Mouse (Mus musculus) embryo, embryonic 11.5 days (tissue): ENCODE data around the gene Olfr64.
A peak's percentile ranks its signal among the peaks of the same experiment; 100 is the strongest.

Source experiments
- DNase-seq: peaks from one replicate; pipeline ENCODE4 v3.0.0-alpha.2; 2012; ENCODE audit warnings: low read depth, low spot score

The Olfr64 gene

DNA sequence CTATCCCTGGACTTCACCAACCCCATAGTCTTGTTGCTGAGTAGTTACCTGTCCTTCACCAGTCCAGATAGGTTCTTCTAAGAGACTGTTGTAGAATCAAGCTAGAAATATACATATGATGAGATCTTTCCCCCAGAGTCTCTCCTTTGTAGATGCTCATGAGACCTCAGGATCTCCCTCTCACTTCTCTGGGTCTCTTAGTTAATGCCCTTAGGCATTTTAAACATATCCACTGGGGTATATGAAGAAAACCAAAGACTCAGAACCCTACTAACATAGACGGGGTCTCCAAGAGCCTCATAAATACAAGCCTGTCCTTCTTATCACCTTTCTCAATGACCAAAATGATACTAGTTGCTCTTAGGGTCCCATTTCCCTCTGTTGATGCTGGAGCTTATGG is at the start of gene Olfr64:
Gene Olfr64 (minus strand): TSS at position 101 of the 400 bp plus-strand sequence.
- no peak for DNase-seq

DNA sequence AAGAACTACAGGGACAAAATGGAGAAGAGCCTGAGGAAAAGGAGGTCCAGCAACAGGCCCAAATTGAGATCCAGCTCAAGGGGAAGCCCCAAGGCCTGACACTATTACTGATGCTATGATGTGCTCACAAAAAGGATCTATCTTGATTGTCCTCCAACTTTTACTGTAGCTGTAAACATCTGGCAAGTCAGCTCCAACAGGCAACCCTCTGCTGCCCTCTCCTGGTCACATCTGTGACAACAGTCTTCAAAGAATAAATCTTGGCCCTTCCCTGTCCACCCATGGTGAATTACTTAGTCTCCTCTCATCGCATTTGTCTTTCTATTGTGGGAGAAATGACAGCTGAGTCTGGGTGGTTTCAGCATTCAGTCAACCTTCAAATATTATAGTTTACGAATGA is 48.4 kb upstream of the Olfr64 start:
- DNase-seq, result peak; percentile 37

DNA sequence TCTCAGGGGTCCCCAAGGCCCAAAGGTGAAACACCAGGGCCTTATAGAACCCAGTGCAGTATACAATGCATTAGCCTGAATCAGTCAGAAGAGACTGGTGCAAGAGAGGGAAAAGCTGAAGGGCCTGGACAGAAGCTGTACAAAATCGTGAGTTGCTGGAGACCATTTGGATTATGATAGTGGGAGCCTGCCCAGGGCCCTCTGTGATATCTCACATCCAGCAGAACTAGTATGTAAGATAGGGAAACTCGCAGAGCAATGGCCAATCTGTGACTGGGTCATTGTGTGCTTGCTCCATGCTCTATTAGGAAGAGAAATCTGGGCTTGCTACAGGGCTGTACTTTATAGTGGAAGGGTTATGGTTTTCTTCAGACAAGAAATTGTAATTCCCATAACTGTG is 40.0 kb upstream of the Olfr64 start, which contains the start of gene Olfr632:
Gene Olfr632 (plus strand): TSS at position 84 of the 400 bp plus-strand sequence.
- no peak for DNase-seq

DNA sequence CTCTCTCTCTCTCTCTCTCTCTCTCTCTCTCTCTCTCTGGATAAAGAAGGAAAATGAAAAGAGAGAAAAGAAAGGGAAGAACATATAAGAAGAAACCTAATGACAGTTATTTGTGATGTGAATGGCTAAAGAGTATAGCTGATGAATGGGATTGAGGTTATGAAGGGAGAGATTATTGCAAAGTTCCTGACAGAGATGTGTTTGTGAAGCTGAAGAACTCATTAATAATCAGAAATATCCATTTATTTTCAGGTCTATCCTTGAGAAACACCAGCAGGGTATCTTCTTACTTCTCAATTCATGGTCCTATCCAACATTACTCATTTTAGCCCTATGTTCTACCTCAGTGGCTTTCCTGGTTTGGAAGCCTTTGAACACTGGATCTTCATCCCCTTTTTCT is 34.2 kb upstream of the Olfr64 start, which contains the start of gene Olfr631:
Gene Olfr631 (plus strand): TSS at position 301 of the 400 bp plus-strand sequence.
- DNase-seq, result no peak

DNA sequence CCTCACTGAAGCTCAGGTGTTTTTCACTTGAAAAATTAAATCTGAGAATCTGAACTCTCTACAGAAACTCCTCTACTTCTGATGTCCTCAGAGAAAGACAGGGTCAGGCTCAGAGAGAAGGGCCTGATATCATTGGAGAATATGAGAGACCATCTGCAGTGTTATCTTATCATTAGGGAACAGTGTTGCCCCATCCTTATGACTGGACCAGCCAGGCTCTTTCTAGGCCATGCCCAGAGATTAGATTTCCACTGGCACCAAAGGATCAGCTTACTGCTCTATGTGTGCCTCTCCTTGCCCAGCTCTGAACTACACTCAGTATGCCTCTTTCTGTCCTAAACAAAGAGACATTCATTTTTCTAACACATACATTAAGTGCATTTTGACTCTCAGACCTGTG is 21.1 kb upstream of the Olfr64 start:
- DNase-seq, result no peak

DNA sequence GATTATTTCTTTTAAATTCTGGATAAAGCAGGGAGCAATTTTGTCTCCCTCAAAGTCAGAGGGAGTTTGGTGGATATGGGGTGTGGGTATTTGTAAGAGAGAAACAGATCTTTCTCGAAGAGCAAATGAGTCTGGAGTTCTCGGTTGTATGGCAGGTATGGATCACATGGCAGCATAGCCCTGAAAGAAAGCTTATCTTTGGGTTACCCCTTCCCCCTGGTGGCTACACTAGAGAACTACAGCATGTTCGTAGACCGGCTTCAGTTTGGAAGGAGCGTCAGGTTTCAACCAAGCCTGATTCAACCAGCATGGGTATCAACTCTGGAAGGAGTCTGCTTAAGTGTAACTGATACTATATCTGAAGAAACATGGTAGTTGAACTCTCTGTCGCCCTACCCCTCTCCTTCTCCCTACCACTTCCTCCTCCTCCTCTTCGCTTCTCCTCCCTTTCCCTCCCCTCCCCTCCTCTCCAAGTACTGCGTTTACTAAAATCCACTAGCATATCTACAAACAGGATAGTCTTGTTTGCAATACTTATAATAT is 18.8 kb upstream of the Olfr64 start:
- peak; percentile 9 for DNase-seq

DNA sequence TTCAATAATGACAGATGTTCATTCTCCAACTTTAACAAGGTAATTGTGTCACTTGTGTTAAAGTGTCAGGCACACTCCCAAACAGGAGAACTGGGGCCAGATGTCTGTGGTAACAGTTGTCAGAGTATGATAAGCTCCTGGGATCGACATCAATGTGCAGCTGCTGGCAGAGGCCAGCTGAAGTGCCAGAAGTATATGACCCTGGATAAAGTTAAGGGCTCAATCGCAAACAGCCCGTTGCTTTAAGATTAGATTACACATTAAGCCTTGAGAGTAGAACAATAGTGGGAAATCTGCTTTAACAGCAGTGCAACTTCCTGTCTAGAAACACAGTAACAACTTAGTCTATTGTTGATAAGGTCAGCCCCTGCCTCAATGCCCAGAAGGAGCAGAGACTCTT is 15.8 kb upstream of the Olfr64 start:
- peak; percentile 8 for DNase-seq

DNA sequence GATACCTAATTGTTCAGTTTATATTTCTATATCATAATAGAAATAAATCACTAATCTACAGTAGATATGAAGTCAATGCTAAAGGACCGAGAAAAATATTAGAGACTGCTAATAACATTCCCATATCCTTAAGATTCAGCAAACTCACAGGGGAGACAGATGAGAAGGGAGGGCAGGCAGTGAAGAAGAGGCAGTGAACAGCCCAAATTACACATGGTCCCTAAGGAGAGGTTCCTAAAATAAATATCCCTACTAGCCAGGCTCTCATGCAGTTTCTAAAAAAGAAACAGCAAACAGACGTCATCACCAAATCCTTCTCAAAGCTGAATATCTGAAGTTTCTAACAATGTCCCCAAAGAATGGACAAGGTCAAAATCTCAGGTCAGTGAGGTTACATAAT is 8.9 kb upstream of the Olfr64 start, which contains the start of gene Olfr65:
Gene Olfr65 (plus strand): TSS at position 301 of the 400 bp plus-strand sequence.
- DNase-seq, result no peak

DNA sequence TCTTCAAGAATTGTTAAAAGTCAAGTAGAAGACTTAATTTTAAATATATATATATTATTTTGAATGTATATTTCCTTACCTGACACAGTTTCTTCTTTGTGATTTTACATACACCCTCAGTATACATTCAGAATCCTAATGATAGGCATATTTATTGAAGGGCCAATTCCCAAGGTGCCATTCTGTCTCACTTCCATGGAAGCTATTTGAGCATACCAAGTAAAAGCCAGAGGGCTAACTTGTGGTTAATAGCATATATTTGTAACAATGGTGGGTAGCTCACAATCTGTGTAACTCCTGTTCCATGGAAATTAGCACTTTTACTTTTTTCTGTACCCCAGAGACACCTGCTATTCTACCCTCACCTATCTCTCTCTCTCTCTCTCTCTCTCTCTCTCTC is 8.1 kb downstream of the Olfr64 start, which contains the start of gene Olfr66:
Gene Olfr66 (minus strand): TSS at position 101 of the 400 bp plus-strand sequence.
- no peak for DNase-seq

DNA sequence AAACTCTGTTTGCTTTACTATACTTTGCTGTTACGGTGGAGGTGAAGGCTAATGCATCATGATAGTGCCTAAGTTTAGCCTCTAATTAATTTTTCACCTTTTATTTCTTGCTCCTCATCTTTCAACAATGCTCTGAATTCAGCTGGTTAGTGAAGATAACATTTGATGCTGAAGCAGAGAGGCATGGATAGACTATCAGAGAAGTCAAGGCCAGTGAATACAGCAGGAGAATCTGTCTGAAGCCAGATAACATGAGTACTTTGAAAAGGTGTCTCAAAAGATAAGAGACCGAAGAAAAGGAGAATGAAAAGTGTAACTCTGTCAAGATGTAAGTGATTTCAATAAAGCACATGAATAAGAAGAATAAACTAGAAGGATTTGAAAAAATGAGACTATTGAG is 17.2 kb downstream of the Olfr64 start:
- DNase-seq, result no peak

DNA sequence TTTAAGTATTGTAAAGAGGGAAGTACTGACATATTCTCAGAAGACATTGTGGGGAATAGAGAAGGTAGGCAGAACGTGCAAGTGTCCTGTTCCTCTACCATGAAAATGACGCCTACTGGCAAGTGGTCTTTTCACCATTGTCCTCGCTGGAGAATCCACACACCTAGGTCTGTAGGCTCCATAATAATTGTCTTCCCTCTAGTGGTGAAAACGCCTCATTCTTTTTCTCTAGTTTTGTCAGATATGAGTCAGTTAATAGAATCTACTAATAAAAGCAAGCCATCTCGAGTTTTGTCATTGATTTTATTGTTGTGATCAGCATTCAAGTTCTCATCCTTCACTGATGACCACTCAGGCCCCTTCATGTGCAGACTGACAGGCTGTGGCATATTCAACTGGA is 19.8 kb downstream of the Olfr64 start:
- DNase-seq, result no peak

DNA sequence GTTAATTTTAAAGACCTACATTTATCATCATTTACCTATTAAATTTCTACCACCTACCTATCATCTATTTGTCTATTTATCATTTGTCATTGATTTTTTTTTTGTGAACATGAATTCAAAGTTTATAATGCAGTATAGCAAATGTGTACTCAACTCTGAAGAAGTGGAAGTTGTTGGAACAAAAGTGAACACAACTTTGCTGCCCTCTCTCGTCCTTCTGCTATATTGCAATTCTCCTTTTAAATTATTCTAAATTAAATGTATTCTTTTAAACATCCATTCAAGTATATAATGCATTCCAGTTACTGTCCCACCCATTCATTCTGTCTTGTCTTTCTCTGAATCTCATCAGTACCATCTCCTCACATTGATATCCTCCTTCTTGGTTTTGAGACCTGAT is 21.2 kb downstream of the Olfr64 start:
- no peak for DNase-seq

DNA sequence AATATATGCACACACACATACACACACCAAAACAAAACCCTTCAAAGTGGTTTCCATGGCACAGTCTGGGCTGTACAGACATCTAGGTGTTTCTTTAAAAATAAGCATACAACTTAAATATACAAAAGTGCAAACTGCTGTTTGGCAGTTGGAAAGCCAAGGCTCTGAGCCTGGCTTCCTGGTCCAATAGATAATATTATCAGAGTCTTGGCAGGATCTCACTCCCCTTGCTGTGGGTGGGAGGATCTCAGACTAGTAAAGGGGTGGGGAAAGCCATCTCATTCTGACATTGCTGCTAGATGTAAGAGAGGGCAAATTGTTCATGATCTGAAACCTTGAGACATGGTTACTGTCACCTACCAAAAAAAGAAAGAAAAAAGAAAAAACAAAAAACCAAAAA is 23.6 kb downstream of the Olfr64 start:
- no peak for DNase-seq

DNA sequence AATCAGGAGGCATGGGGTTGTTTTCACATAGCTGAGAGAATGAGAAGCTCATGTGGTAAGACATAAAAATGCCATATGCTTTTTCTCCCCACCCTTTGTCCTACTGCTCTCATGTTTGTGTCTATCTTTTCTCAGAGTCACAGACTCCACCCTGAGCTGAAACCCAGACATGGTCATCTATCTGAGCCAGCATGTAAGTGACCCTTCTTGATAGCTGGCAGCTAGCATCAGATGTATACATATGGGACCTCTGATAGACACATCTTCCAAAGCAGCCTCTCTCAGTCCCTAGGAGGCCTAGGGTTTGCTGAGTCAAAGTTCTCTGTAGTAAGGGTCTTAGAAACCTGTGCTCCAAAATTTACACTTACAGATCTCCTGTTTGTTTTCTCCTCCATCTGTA is 28.6 kb downstream of the Olfr64 start:
- DNase-seq, result no peak

DNA sequence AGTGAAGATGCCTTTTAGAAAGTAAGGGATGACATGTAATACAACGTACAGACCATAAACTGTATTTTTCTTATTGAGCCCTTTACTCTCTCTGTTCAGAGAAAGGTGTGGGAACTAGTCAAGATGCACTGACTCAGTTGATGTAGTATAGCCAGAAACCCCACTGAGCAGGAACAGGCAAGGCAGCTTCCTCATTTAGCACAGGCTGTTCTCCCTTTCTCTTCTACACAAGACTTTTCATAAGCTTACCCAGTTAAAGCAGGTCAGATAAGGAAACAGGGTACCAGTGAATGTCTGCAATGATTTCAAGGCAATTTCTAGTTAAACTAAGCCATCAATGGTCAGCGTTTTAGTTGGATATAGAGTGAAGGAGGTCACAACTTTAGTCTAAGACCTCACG is 32.8 kb downstream of the Olfr64 start:
- no peak for DNase-seq

DNA sequence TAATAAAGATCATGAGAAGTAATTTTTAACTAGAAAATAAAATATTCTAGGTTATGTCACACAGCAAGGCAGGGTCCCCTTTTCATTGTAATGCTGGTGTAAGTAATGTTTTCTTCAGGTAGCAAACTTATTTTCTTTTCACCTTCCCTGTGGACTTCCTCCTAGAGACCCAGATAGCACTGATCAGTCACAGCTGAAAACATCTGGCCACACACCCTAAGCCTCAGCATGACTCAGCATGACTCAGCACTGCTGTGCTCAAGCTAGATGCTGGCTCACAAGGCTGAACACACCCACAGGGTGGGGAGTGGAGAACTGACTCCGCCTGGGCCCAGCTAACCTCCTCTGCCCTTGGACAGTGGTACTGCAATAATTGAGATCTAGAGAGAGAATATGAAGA is 33.4 kb downstream of the Olfr64 start:
- no peak for DNase-seq

DNA sequence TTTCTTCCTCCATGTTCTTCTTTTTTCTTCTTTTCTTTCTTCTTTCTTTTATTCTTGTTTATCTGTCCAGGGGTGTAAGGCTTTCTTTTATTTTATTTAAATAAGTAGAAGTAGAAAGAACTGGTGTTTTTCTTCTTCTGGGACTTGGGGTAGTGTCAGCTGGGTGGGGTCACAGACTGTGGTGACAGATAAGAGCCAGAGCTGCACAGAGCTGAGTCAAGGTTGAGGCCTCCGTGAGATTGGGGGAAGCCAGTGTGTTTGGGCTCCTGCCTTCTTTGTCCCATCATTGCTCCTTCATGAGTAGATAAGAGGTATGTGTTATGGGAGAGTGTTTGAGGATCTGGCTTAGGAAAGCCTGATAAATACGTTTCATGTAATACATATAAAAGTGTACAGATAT is 35.2 kb downstream of the Olfr64 start:
- no peak for DNase-seq

DNA sequence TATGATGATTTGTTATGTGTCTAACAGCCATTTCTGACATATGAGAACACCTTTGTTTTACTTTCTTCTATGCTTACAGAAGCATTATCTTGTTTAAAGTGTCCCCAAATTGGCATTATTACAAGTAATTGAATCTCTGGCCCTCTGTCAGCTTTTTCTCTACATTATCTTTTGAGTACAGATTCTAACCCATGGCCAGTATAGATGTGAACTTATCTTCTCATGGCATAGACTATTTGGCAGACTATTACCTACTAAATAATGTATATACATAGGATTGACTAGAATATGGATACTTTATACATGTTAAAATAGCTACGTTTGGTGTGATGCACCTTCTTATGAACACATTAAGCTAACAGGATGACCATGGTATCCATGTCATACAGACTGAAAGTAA is 39.6 kb downstream of the Olfr64 start:
- no peak for DNase-seq

DNA sequence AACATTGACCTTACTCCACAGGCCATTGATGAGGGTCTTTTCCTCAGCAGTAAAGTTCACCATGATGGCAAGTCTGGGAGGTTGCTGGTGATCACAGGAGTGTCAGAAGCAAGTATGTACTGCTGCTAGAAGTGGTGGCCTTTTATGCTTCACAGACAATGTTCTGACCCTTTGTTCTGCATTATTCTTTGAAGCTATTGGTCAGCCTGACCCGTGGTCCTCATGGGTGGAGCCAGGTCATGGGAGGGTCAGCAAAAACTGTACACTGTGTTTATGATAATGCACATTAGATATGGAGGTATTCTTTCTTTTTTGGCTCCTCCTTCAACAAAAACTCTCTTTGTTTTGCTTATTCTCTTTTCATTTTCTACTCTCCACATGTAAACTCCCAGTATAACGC is 41.2 kb downstream of the Olfr64 start, which contains the start of gene Hbb-y:
Gene Hbb-y (minus strand): TSS at position 127 of the 400 bp plus-strand sequence.
- DNase-seq, result no peak

DNA sequence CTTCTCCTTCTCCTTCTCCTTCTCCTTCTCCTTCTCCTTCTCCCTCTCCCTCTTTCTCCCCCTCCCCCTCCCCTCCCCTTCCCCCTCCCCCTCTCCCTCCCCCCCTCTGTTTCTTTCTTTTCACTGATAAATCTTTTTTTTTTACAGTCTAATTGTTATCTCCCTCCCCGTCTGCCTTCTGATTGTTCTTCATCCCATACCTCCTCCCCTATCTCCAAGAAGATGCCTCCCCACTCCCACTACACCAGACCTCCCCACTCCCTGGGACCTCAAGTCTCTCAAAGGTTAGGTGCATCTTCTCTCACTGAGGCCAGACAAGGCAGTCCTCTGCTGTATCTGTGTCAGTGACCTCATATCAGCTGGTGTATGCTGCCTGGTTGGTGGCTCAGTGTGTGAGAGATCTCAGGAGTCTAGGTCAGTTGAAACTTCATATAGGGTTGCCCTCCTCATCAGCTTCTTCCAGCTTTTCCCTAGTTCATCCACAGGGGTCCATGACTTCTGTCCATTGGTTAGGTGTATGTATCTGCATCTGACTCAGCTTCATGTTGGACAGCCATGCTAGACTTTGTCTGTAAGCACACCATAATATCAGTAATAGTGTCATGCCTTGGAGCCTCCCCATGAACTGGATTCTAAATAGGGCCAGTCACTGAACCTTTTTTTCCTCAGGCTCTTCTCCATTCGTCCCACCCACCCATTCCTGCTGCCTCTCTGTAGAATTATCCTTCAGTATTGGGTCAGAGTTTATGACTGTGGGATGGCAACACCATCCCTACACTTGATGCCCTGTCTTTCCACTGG is 49.6 kb downstream of the Olfr64 start:
- DNase-seq, result no peak

DNA sequence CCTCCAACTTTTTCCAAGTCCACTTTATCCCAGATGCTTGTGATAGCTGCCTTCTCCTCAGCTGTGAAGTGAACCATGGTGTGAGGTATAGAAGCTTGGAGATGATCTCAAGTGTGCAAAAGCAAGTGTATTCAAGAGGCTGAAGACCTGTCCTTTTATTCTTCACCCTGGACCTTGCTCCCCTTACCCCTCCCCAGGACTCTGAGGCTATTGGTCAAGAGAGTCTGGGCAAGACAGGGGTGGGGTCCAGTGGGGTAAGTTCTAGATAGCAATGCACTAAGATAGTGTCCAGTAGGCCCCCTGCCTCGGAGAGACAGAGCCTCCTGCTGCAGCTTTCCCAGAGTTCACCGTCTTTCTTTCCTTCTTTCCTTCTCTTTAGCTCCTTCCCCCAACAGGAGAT is 51.3 kb downstream of the Olfr64 start, which contains the start of gene Hbb-bh1:
Gene Hbb-bh1 (minus strand): TSS at position 131 of the 400 bp plus-strand sequence.
- no peak for DNase-seq

DNA sequence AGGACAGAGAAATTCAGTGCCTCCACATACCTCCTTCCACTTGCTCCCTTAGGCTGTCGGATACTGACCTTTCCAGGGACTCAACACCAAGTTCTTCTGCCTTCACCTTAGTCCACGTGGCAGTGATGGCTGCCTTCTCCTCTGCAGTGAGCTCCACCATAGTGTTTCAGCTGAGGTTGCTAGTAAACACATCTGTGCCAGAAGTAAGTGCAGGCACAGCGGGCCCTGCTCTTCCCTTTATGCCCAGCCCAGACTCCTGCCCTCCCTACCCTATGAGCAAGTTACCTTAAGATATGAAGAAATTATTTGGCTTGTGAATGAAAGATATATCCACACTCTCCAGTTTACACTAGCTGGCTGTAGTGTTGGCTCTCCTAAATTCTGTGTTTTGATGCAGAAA is 54.0 kb downstream of the Olfr64 start, which contains the start of gene Hbb-bh2:
Gene Hbb-bh2 (minus strand): TSS at position 253 of the 400 bp plus-strand sequence.
- DNase-seq, result no peak
